9 mouse cellular contexts compared by ENCODE assay signal in the genomic region with DNA sequence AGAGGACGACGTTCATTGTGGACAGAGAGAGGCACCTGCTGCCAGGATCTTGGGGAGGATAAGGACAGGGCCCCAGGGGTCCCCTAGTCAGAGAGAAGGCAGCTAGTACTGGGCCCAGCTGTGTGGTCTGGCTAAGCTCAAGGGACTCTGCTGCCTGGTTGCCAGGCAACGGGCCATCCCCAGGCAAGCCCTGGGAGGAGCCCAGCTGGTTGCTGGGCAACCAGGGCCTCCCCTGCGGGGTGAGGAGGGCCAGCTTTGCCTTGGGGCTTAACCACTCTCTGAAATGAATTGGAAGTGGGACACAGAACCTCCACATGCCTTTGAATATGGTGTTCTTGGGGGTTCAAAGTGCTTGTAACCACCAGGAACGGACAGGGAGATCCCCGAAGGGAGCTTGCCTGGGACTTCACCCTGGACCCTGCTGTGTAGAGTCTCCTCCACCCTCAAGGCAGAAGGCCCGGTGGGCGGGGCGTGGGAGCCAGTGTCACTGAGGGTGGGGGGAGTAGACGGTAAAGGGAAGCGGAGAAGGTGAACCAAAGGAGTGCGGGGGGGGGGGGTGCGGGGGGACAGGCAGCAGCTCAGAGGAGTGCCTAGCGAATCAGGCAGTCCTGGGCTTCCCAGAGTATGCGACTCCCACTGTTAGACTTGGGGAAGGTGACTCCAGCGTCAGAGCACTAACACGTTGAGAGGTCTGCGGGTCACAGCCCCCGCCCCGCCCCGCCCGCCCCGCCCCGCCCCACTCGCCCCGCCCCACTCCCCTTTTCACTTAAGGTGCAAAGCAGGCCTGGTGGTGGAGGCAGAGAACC. TPM values are rescaled to one million over a fixed set of nuclear protein-coding genes. Genes with fewer than 3 reads are reported as not detected.
A peak's percentile ranks its signal among the peaks of the same experiment; 100 is the strongest.
DNase-seq lines count a peak whose midpoint lies in the region; ATAC-seq and TF ChIP-seq lines count a peak whose summit lies in the region.
"Had no signal": no experiment of that assay in that cellular context is flagged by ENCODE, and none has a peak within 500 bp of the region (broad histone marks: within the 10 kb centered on the region; RNA-seq: fewer than 3 reads in every experiment).

A gene (minus strand): TSS at position 149 of the 806 bp plus-strand sequence.

- peaks cover 35% of the 10 kb centered on the region for H3K4me1 ChIP-seq in forebrain, embryonic 11.5 days (replicated peaks; ENCODE audit: control insufficient read depth, insufficient read depth, low read length)
- peaks cover 23% of the 10 kb centered on the region for H3K4me1 ChIP-seq in hindbrain, postnatal 0 days (ENCODE audit: insufficient read depth, low read length)
- H3K4me1 ChIP-seq in stomach, postnatal 0 days (replicated peaks; ENCODE audit: control insufficient read depth, insufficient read depth): peaks cover 2% of the 10 kb centered on the region; the same call in 1 of the 2 replicates

- no peak for TF ChIP-seq EP300 in stomach, postnatal 0 days (optimal IDR thresholded peaks at IDR 0.05)

- peak within 1 kb of the TSS; percentile 39 for H3K9ac ChIP-seq in forebrain, embryonic 11.5 days (ENCODE audit: low read length)
- H3K9ac ChIP-seq in hindbrain, postnatal 0 days (replicated peaks; ENCODE audit: low read length): no peak within 1 kb of the TSS
- no peak within 1 kb of the TSS for H3K9ac ChIP-seq in stomach, postnatal 0 days (ENCODE audit: low read length)

- no peak for ATAC-seq in CD4-positive, CD25-positive, alpha-beta regulatory T cell, adult 4 months
- peak; percentile 92 for ATAC-seq in forebrain, embryonic 11.5 days (replicated peaks; ENCODE audit: low FRiP score)
- peak; percentile 78 for ATAC-seq in hindbrain, postnatal 0 days
- peak; percentile 66 for ATAC-seq in stomach, postnatal 0 days (ENCODE audit: low FRiP score, low TSS enrichment)

- DNase-seq in CD4-positive, CD25-positive, alpha-beta regulatory T cell, adult 2 months (ENCODE audit: low read depth, low spot score): peak; percentile 42
- DNase-seq in MEL-GATA-1-ER (ENCODE audit: extremely low read depth, low read depth) (peak; percentile 27), liver (peak; percentile 65)
- DNase-seq in forebrain, embryonic 11.5 days (ENCODE audit: low spot score): peak; percentile 95
- peak; percentile 91 for DNase-seq in hindbrain, postnatal 0 days (ENCODE audit: low spot score)
- DNase-seq in naive thymus-derived CD4-positive, alpha-beta T cell, adult 2 months (ENCODE audit: low read depth): peak; percentile 57
- DNase-seq in stomach, postnatal 0 days (ENCODE audit: low spot score): peak; percentile 63

- no peaks in the 10 kb centered on the region for H3K9me3 ChIP-seq in forebrain, embryonic 11.5 days (ENCODE audit: control insufficient read depth, low read length)
- no peaks in the 10 kb centered on the region for H3K9me3 ChIP-seq in hindbrain, postnatal 0 days (ENCODE audit: low read length)
- H3K9me3 ChIP-seq in stomach, postnatal 0 days (ENCODE audit: control insufficient read depth, low read length): no peaks in the 10 kb centered on the region

- H3K4me3 ChIP-seq in forebrain, embryonic 11.5 days (ENCODE audit: low read depth, low read length): peak within 1 kb of the TSS; percentile 4; the same call in 1 of the 2 replicates
- no peak within 1 kb of the TSS for H3K4me3 ChIP-seq in hindbrain, postnatal 0 days (ENCODE audit: low read length)
- H3K4me3 ChIP-seq in stomach, postnatal 0 days (ENCODE audit: low read depth, low read length): no peak within 1 kb of the TSS

- WGBS in forebrain, embryonic 11.5 days: under 1% methylated on average over 22 of the region's 26 CpGs
- 2% methylated on average over 25 of the region's 26 CpGs for WGBS in hindbrain, postnatal 0 days
- 1% methylated on average over 21 of the region's 26 CpGs for WGBS in stomach, postnatal 0 days

- H3K36me3 ChIP-seq in forebrain, embryonic 11.5 days (ENCODE audit: control insufficient read depth, insufficient read depth, low read length): no peaks in the 10 kb centered on the region
- H3K36me3 ChIP-seq in hindbrain, postnatal 0 days (ENCODE audit: insufficient read depth, low read length): no peaks in the 10 kb centered on the region
- H3K36me3 ChIP-seq in stomach, postnatal 0 days (ENCODE audit: control insufficient read depth, insufficient read depth, low read length): no peaks in the 10 kb centered on the region

- H3K4me2 ChIP-seq in forebrain, embryonic 11.5 days (ENCODE audit: low read depth, low read length, severe bottlenecking): peak within 1 kb of the TSS; percentile 51
- H3K4me2 ChIP-seq in hindbrain, postnatal 0 days (ENCODE audit: low read depth, low read length): peak within 1 kb of the TSS; percentile 42
- peak within 1 kb of the TSS; percentile 1; the same call in 1 of the 2 replicates for H3K4me2 ChIP-seq in stomach, postnatal 0 days (replicated peaks; ENCODE audit: low read depth)

- peak within 1 kb of the TSS; percentile 75 for H3K27ac ChIP-seq in forebrain, embryonic 11.5 days (ENCODE audit: low read depth, low read length)
- H3K27ac ChIP-seq in hindbrain, postnatal 0 days: peak within 1 kb of the TSS; percentile 41; the same call in 1 of the 2 replicates
- H3K27ac ChIP-seq in stomach, postnatal 0 days (replicated peaks): peak within 1 kb of the TSS; percentile 35; the same call in 1 of the 2 replicates

- no peak for TF ChIP-seq CTCF in hindbrain, postnatal 0 days (IDR thresholded peaks at IDR 0.05; ENCODE audit: low read depth)
- TF ChIP-seq CTCF in stomach, postnatal 0 days (IDR thresholded peaks at IDR 0.05; ENCODE audit: low read depth): no peak

- peaks cover 6% of the 10 kb centered on the region; the same call in 1 of the 2 replicates for H3K27me3 ChIP-seq in forebrain, embryonic 11.5 days (ENCODE audit: control insufficient read depth, insufficient read depth, low read length)
- H3K27me3 ChIP-seq in hindbrain, postnatal 0 days (ENCODE audit: insufficient read depth, low read length): no peaks in the 10 kb centered on the region
- H3K27me3 ChIP-seq in stomach, postnatal 0 days (ENCODE audit: control insufficient read depth, insufficient read depth, low read length): no peaks in the 10 kb centered on the region

RNA-seq across cellular contexts. Expression of the gene that starts here (rescaled TPM):
- polyA plus RNA-seq in CD4-positive, CD25-positive, alpha-beta regulatory T cell, adult 4 months (2017; shearing (Covaris generic)): not detected
- 2.0 and 2.1 TPM in 2 replicates for polyA plus RNA-seq in forebrain, embryonic 11.5 days (2014; fragmentation: Nextera tagmentation; extraction: Ambion mirVana)
- 1.2 and 3.3 TPM in 2 replicates for total RNA-seq in hindbrain, postnatal 0 days (2014; rRNA removed)
- polyA plus RNA-seq in hindbrain, postnatal 0 days (2015; fragmentation: Nextera tagmentation; extraction: Ambion mirVana): 1.6 and 2.0 TPM in 2 replicates
- 0.18 and 0.33 TPM in 2 replicates for polyA plus RNA-seq in stomach, postnatal 0 days (2015; fragmentation: Nextera tagmentation; extraction: Ambion mirVana)
- total RNA-seq: liver, adult 2 months had no signal
- polyA plus RNA-seq: liver, adult 2 months had no signal

Comparison
In these comparisons a context has a peak if more than half of its experiments do, and no peak if none do; other contexts are left out.
1. Peak in DNase-seq, ATAC-seq, H3K27ac ChIP-seq and H3K4me2 ChIP-seq in stomach, postnatal 0 days; RNA of the gene not detected or under 1 TPM.
2. DNase-seq: peak in every context shown above with its lines; median percentile 95 in forebrain, embryonic 11.5 days; 91 in hindbrain, postnatal 0 days; 65 in liver; 63 in stomach, postnatal 0 days; 57 in naive thymus-derived CD4-positive, alpha-beta T cell, adult 2 months; 42 in CD4-positive, CD25-positive, alpha-beta regulatory T cell, adult 2 months; 27 in MEL-GATA-1-ER.
3. H3K4me2 ChIP-seq: peak in every context shown above with its lines; median percentile 51 in forebrain, embryonic 11.5 days; 42 in hindbrain, postnatal 0 days; 1 in stomach, postnatal 0 days.